Mouse (Mus musculus): ENCODE results near the gene Kif13a. TPM values are rescaled to one million over a fixed set of nuclear protein-coding genes. Genes with fewer than 3 reads are reported as not detected.

Gene Kif13a
- polyA plus RNA-seq, 1 experiment from 2014 or later = 10.1 TPM

GRCm38 (mm10) chr13:46928961-46929691, 541 bp downstream of the Kif13a start:
- Histone ChIP-seq H3K27ac (ENCODE audit: low read length) (peak overlapping the region; percentile 97), H3K36me3 (ENCODE audit: insufficient read depth, low read length) (no peaks in the 10 kb centered on the region; the same call in 1 of the 2 replicates), H3K9me3 (ENCODE audit: low read length) (no peaks in the 10 kb centered on the region), H3K4me2 (replicated peaks; ENCODE audit: low read depth, low read length) (peak overlapping the region; percentile 88), H3K27me3 (ENCODE audit: insufficient read depth, low read length) (peaks cover 8% of the 10 kb centered on the region), H3K4me1 (ENCODE audit: insufficient read depth, low read length) (peaks cover 21% of the 10 kb centered on the region), H3K4me3 (ENCODE audit: low read length) (peak overlapping the region; percentile 84), H3K9ac (replicated peaks; ENCODE audit: low read length) (peak overlapping the region; percentile 90)
- ATAC-seq (ENCODE audit: low FRiP score, low TSS enrichment) = peak; percentile 72
- 1% methylated on average over 58 of the region's 60 CpGs for WGBS

GRCm38 (mm10) chr13:46928404-46928803, 1.3 kb downstream of the Kif13a start:
- ATAC-seq (ENCODE audit: low FRiP score, low TSS enrichment) = no peak

GRCm38 (mm10) chr13:46925671-46926070, 4.0 kb downstream of the Kif13a start:
- no peak overlapping the region for H3K4me3 ChIP-seq (ENCODE audit: low read length)
- H3K9ac ChIP-seq (replicated peaks; ENCODE audit: low read length) = no peak overlapping the region
- no peak overlapping the region for H3K4me2 ChIP-seq (replicated peaks; ENCODE audit: low read depth, low read length)
- H3K9me3 ChIP-seq (ENCODE audit: low read length) = no peaks in the 10 kb centered on the region
- peaks cover 30% of the 10 kb centered on the region for H3K4me1 ChIP-seq (ENCODE audit: insufficient read depth, low read length)
- H3K36me3 ChIP-seq (ENCODE audit: insufficient read depth, low read length) = no peaks in the 10 kb centered on the region; the same call in 1 of the 2 replicates
- no peak overlapping the region for H3K27ac ChIP-seq (ENCODE audit: low read length)
- no peak for ATAC-seq (ENCODE audit: low FRiP score, low TSS enrichment)
- H3K27me3 ChIP-seq (ENCODE audit: insufficient read depth, low read length) = no peaks in the 10 kb centered on the region
- 80% methylated on average over 13 of the region's 13 CpGs for WGBS

More at GRCm38 (mm10) chr13:46928404-46928803, 1.3 kb downstream of the Kif13a start:
- H3K4me3 ChIP-seq (ENCODE audit: low read length) = peak overlapping the region; percentile 84
- peak overlapping the region; percentile 88 for H3K4me2 ChIP-seq (replicated peaks; ENCODE audit: low read depth, low read length)
- no peaks in the 10 kb centered on the region; the same call in 1 of the 2 replicates for H3K36me3 ChIP-seq (ENCODE audit: insufficient read depth, low read length)
- no peak overlapping the region for H3K27ac ChIP-seq (ENCODE audit: low read length)
- no peaks in the 10 kb centered on the region for H3K9me3 ChIP-seq (ENCODE audit: low read length)
- peaks cover 8% of the 10 kb centered on the region for H3K27me3 ChIP-seq (ENCODE audit: insufficient read depth, low read length)
- H3K9ac ChIP-seq (replicated peaks; ENCODE audit: low read length) = peak overlapping the region; percentile 90
- WGBS = 40% methylated on average over 5 of the region's 5 CpGs
- H3K4me1 ChIP-seq (ENCODE audit: insufficient read depth, low read length) = peaks cover 21% of the 10 kb centered on the region

- H3K27me3 ChIP-seq (ENCODE audit: insufficient read depth, low read length) = no peaks in the 10 kb centered on the region
- no peaks in the 10 kb centered on the region; the same call in 1 of the 2 replicates for H3K36me3 ChIP-seq (ENCODE audit: insufficient read depth, low read length)
- no peak for ATAC-seq (ENCODE audit: low FRiP score, low TSS enrichment)
- H3K4me3 ChIP-seq (ENCODE audit: low read length) = no peak overlapping the region
- no peaks in the 10 kb centered on the region for H3K9me3 ChIP-seq (ENCODE audit: low read length)
- H3K9ac ChIP-seq (replicated peaks; ENCODE audit: low read length) = no peak overlapping the region
- H3K27ac ChIP-seq (ENCODE audit: low read length) = no peak overlapping the region
- peaks cover 14% of the 10 kb centered on the region for H3K4me1 ChIP-seq (ENCODE audit: insufficient read depth, low read length)
- no peak overlapping the region for H3K4me2 ChIP-seq (replicated peaks; ENCODE audit: low read depth, low read length)
- 54% methylated on average over 8 of the region's 8 CpGs for WGBS
Measured at GRCm38 (mm10) chr13:46921559-46921958, 8.1 kb downstream of the Kif13a start.

GRCm38 (mm10) chr13:46919797-46920196, 9.9 kb downstream of the Kif13a start:
- H3K4me3 ChIP-seq (ENCODE audit: low read length) = no peak overlapping the region
- no peak overlapping the region for H3K9ac ChIP-seq (replicated peaks; ENCODE audit: low read length)
- H3K4me1 ChIP-seq (ENCODE audit: insufficient read depth, low read length) = peaks cover 9% of the 10 kb centered on the region
- 76% methylated on average over 2 of the region's 2 CpGs for WGBS
- H3K27me3 ChIP-seq (ENCODE audit: insufficient read depth, low read length) = no peaks in the 10 kb centered on the region
- no peaks in the 10 kb centered on the region; the same call in 1 of the 2 replicates for H3K36me3 ChIP-seq (ENCODE audit: insufficient read depth, low read length)
- no peak overlapping the region for H3K4me2 ChIP-seq (replicated peaks; ENCODE audit: low read depth, low read length)
- H3K27ac ChIP-seq (ENCODE audit: low read length) = no peak overlapping the region
- no peaks in the 10 kb centered on the region for H3K9me3 ChIP-seq (ENCODE audit: low read length)
- ATAC-seq (ENCODE audit: low FRiP score, low TSS enrichment) = no peak

GRCm38 (mm10) chr13:46918509-46918908, 11.2 kb downstream of the Kif13a start:
- no peak for ATAC-seq (ENCODE audit: low FRiP score, low TSS enrichment)
- Histone ChIP-seq H3K4me1 (ENCODE audit: insufficient read depth, low read length) (peaks cover 9% of the 10 kb centered on the region), H3K36me3 (ENCODE audit: insufficient read depth, low read length) (no peaks in the 10 kb centered on the region), H3K9ac (replicated peaks; ENCODE audit: low read length) (no peak overlapping the region), H3K27ac (ENCODE audit: low read length) (no peak overlapping the region), H3K9me3 (ENCODE audit: low read length) (no peaks in the 10 kb centered on the region), H3K4me2 (replicated peaks; ENCODE audit: low read depth, low read length) (no peak overlapping the region), H3K4me3 (ENCODE audit: low read length) (no peak overlapping the region), H3K27me3 (ENCODE audit: insufficient read depth, low read length) (no peaks in the 10 kb centered on the region)
- WGBS = 80% methylated on average over 5 of the region's 5 CpGs

GRCm38 (mm10) chr13:46911960-46912359, 17.7 kb downstream of the Kif13a start:
- H3K27me3 ChIP-seq (ENCODE audit: insufficient read depth, low read length) = no peaks in the 10 kb centered on the region
- H3K9ac ChIP-seq (replicated peaks; ENCODE audit: low read length) = no peak overlapping the region
- H3K4me1 ChIP-seq (ENCODE audit: insufficient read depth, low read length) = peaks cover 20% of the 10 kb centered on the region
- WGBS = 36% methylated on average over 6 of the region's 6 CpGs
- no peak overlapping the region for H3K27ac ChIP-seq (ENCODE audit: low read length)
- no peak for ATAC-seq (ENCODE audit: low FRiP score, low TSS enrichment)
- H3K4me2 ChIP-seq (replicated peaks; ENCODE audit: low read depth, low read length) = no peak overlapping the region
- H3K4me3 ChIP-seq (ENCODE audit: low read length) = no peak overlapping the region
- no peaks in the 10 kb centered on the region for H3K9me3 ChIP-seq (ENCODE audit: low read length)
- H3K36me3 ChIP-seq (ENCODE audit: insufficient read depth, low read length) = no peaks in the 10 kb centered on the region

GRCm38 (mm10) chr13:46911018-46911419, 18.6 kb downstream of the Kif13a start:
- WGBS = 40% methylated on average over 11 of the region's 11 CpGs
- no peak for ATAC-seq (ENCODE audit: low FRiP score, low TSS enrichment)
- Histone ChIP-seq H3K36me3 (ENCODE audit: insufficient read depth, low read length) (no peaks in the 10 kb centered on the region), H3K9me3 (ENCODE audit: low read length) (no peaks in the 10 kb centered on the region), H3K4me3 (ENCODE audit: low read length) (no peak overlapping the region), H3K4me1 (ENCODE audit: insufficient read depth, low read length) (peaks cover 20% of the 10 kb centered on the region), H3K27ac (ENCODE audit: low read length) (no peak overlapping the region), H3K9ac (replicated peaks; ENCODE audit: low read length) (no peak overlapping the region), H3K27me3 (ENCODE audit: insufficient read depth, low read length) (no peaks in the 10 kb centered on the region), H3K4me2 (replicated peaks; ENCODE audit: low read depth, low read length) (no peak overlapping the region)

- H3K4me1 ChIP-seq (ENCODE audit: insufficient read depth, low read length) = peaks cover 20% of the 10 kb centered on the region
- H3K4me2 ChIP-seq (replicated peaks; ENCODE audit: low read depth, low read length) = no peak overlapping the region
- no peak overlapping the region for H3K27ac ChIP-seq (ENCODE audit: low read length)
- H3K27me3 ChIP-seq (ENCODE audit: insufficient read depth, low read length) = no peaks in the 10 kb centered on the region
- no peak overlapping the region for H3K9ac ChIP-seq (replicated peaks; ENCODE audit: low read length)
- WGBS = 72% methylated on average over 3 of the region's 3 CpGs
- no peaks in the 10 kb centered on the region for H3K9me3 ChIP-seq (ENCODE audit: low read length)
- no peak overlapping the region for H3K4me3 ChIP-seq (ENCODE audit: low read length)
- no peaks in the 10 kb centered on the region for H3K36me3 ChIP-seq (ENCODE audit: insufficient read depth, low read length)
- no peak for ATAC-seq (ENCODE audit: low FRiP score, low TSS enrichment)
Measured at GRCm38 (mm10) chr13:46909946-46910345, 19.7 kb downstream of the Kif13a start.

- Histone ChIP-seq H3K27ac (ENCODE audit: low read length) (no peak overlapping the region), H3K9me3 (ENCODE audit: low read length) (no peaks in the 10 kb centered on the region), H3K4me1 (ENCODE audit: insufficient read depth, low read length) (peaks cover 20% of the 10 kb centered on the region), H3K4me3 (ENCODE audit: low read length) (no peak overlapping the region), H3K36me3 (ENCODE audit: insufficient read depth, low read length) (no peaks in the 10 kb centered on the region), H3K27me3 (ENCODE audit: insufficient read depth, low read length) (no peaks in the 10 kb centered on the region), H3K4me2 (replicated peaks; ENCODE audit: low read depth, low read length) (no peak overlapping the region), H3K9ac (replicated peaks; ENCODE audit: low read length) (no peak overlapping the region)
- WGBS = 54% methylated on average over 12 of the region's 12 CpGs
- ATAC-seq (ENCODE audit: low FRiP score, low TSS enrichment) = no peak
Measured at GRCm38 (mm10) chr13:46909005-46909565, 20.6 kb downstream of the Kif13a start.

Data from kidney, embryonic 16.5 days (tissue).